Mouse (Mus musculus) intestine, embryonic 14.5 days (tissue): Measurements from ENCODE around the gene Cpox. TPM values are rescaled to one million over a fixed set of nuclear protein-coding genes. Genes with fewer than 3 reads are reported as not detected.

ENCODE experiments used
- ATAC-seq: fragments of 200-750 bp; cut with Nextera tagmentation; replicated peaks from 2 replicates; pipeline ENCODE4 v1.8.0; 2017; ENCODE audit warnings: low read depth, moderate number of reproducible peaks, moderate TSS enrichment, moderate library complexity; ENCODE audit not compliant: low FRiP score, low TSS enrichment
- DNase-seq: peaks from one replicate; pipeline ENCODE4 v3.0.0-alpha.2; 2018; ENCODE audit warnings: low spot score
- H3K27ac ChIP-seq: fragments of 300-500 bp; sonication (generic); 2 replicates; pipeline ENCODE4 v1.5.1; 2014; ENCODE audit warnings: low read depth, mild to moderate bottlenecking, control low read depth
- H3K27me3 ChIP-seq: fragments of 300-500 bp; sonication (generic); replicated peaks from 2 replicates; pipeline ENCODE4 v1.6.1; 2014; ENCODE audit warnings: low read length, control low read depth; ENCODE audit not compliant: control insufficient read depth, insufficient read depth
- H3K36me3 ChIP-seq: fragments of 300-500 bp; sonication (generic); 2 replicates; pipeline ENCODE4 v1.6.1; 2014; ENCODE audit warnings: low read length, control low read depth; ENCODE audit not compliant: control insufficient read depth, insufficient read depth
- H3K4me1 ChIP-seq: fragments of 300-500 bp; sonication (generic); replicated peaks from 2 replicates; pipeline ENCODE4 v1.6.1; 2014; ENCODE audit warnings: low read length, control low read depth, mixed read lengths; ENCODE audit not compliant: control insufficient read depth, insufficient read depth
- H3K4me2 ChIP-seq: fragments of 300-500 bp; sonication (generic); 2 replicates; pipeline ENCODE4 v1.6.1; 2014; ENCODE audit warnings: low read length
- H3K4me3 ChIP-seq: fragments of 300-500 bp; sonication (generic); 2 replicates; pipeline ENCODE4 v1.5.1; 2014; ENCODE audit warnings: low read depth, low read length, control low read depth, mixed read lengths
- H3K9ac ChIP-seq: fragments of 300-500 bp; sonication (generic); 2 replicates; pipeline ENCODE4 v1.6.1; 2014; ENCODE audit warnings: mild to moderate bottlenecking, low read length
- H3K9me3 ChIP-seq: fragments of 300-500 bp; sonication (generic); 2 replicates; pipeline ENCODE4 v1.6.1; 2016; ENCODE audit warnings: low read length, control low read depth; ENCODE audit not compliant: control insufficient read depth
- WGBS: fragments of 180-500 bp; shearing (Covaris S2); extraction: QIAGEN DNeasy Blood & Tissue Kit; methylation state at CpG from one replicate; pipeline ENCODE4 v1.1.7; 2014; 5-methylcytosine and 5-hydroxymethylcytosine counted together
- polyA plus RNA-seq: library from polyadenylated mRNA; unstranded; fragments of >200 nt; fragmentation: Nextera tagmentation; extraction: Ambion mirVana; gene quantifications from 2 replicates; pipeline ENCODE4 v1.2.1, GENCODE M21; 2014

The Cpox gene
- polyA plus RNA-seq, result 29.5 and 32.4 TPM in 2 replicates

DNA sequence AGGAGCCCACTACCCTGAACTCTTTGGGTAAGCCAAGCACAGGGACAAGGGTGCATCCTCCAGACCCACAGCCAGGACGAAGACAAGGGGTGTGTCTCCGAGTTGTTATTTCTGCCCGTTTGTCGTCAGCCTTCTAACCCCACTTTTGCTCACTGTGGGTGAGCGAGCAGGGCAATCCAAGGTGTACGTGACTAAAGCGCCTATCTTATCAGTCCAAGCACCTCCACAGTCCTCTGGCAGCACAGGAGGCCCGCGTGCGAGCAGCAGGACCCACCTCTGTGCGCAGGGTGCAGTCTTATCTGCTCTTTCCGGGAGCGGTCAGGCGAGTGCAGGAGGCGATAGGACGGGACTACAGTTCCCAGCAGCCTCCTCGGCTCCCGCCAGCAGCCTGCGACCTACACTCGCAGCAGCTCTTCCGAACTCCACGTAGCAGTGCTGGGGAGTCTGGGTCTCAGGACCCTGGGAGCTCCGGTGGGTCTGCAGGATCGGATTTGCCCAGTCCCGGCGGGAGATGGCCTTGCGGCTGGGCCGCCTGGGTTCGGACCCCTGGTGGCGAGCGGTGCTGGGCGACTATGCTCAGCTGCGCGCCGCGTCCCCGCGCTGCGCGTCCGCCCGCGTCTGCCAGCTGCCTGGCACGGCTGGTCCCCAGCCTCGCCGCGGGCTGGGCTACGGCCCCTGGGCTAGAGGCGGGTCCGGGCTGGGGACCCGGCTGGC lies at the start of gene Cpox:
Gene Cpox, plus strand, starts transcription at position 376 of the 714 bp plus-strand sequence.
- Histone ChIP-seq H3K27ac (peak within 1 kb of the TSS; percentile 79), H3K27me3 (no peaks in the 10 kb centered on the region), H3K4me3 (peak within 1 kb of the TSS; percentile 88), H3K4me2 (peak within 1 kb of the TSS; percentile 74), H3K4me1 (peaks cover 7% of the 10 kb centered on the region), H3K9ac (peak within 1 kb of the TSS; percentile 76), H3K36me3 (peaks cover 21% of the 10 kb centered on the region), H3K9me3 (no peaks in the 10 kb centered on the region)
- under 1% methylated on average over 35 of the region's 51 CpGs for WGBS
- ATAC-seq (peak; percentile 98), DNase-seq (peak; percentile 91)

DNA sequence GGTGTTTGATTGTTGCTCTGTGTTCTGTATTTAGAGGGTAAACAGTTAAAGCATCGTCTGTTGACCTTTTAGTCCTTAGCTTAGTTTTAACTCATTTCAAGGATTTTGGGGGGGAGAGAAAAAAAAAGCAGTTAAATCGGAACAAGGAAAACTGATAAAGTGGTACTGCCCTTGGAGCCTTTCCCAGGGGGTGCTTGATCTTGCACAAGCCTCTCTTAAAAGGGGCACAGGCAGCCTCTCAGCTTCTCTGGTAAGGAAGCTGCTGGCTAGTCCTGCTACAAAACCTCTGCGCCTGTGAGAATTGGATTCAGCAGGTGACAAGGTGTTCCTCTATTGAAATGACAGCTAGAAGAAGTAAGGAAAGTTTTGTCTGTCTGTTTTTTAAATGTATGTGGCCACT lies 47.7 kb upstream of the Cpox start:
- no peaks in the 10 kb centered on the region for H3K4me1 ChIP-seq
- no peak overlapping the region for H3K27ac ChIP-seq
- no peak overlapping the region for H3K9ac ChIP-seq
- H3K27me3 ChIP-seq, result no peaks in the 10 kb centered on the region
- no peak overlapping the region for H3K4me2 ChIP-seq
- DNase-seq (no peak), ATAC-seq (no peak)
- WGBS, result 81% methylated on average over 3 of the region's 3 CpGs
- H3K36me3 ChIP-seq, result no peaks in the 10 kb centered on the region
- no peak overlapping the region for H3K4me3 ChIP-seq
- no peaks in the 10 kb centered on the region for H3K9me3 ChIP-seq

- Histone ChIP-seq H3K4me2 (no peak overlapping the region), H3K27me3 (no peaks in the 10 kb centered on the region), H3K36me3 (no peaks in the 10 kb centered on the region), H3K9ac (no peak overlapping the region), H3K27ac (no peak overlapping the region), H3K4me1 (no peaks in the 10 kb centered on the region), H3K9me3 (no peaks in the 10 kb centered on the region), H3K4me3 (no peak overlapping the region)
- DNase-seq, result no peak
- no peak for ATAC-seq
- WGBS, result 50% methylated on average over 4 of the region's 4 CpGs
Measured at GRCm38 (mm10) chr16:58623114-58623513, 47.0 kb upstream of the Cpox start.

GRCm38 (mm10) chr16:58623944-58624343 lies 46.1 kb upstream of the Cpox start:
- Histone ChIP-seq H3K4me1 (no peaks in the 10 kb centered on the region), H3K9me3 (no peaks in the 10 kb centered on the region), H3K27ac (no peak overlapping the region), H3K27me3 (no peaks in the 10 kb centered on the region), H3K4me2 (no peak overlapping the region), H3K9ac (no peak overlapping the region), H3K4me3 (no peak overlapping the region), H3K36me3 (no peaks in the 10 kb centered on the region)
- no peak for DNase-seq
- ATAC-seq, result no peak
- WGBS, result 94% methylated on average over 6 of the region's 6 CpGs

GRCm38 (mm10) chr16:58627597-58628335 lies 42.3 kb upstream of the Cpox start:
- Histone ChIP-seq H3K4me3 (no peak overlapping the region), H3K36me3 (no peaks in the 10 kb centered on the region), H3K4me1 (no peaks in the 10 kb centered on the region), H3K27ac (no peak overlapping the region), H3K4me2 (no peak overlapping the region), H3K9me3 (no peaks in the 10 kb centered on the region), H3K27me3 (no peaks in the 10 kb centered on the region), H3K9ac (no peak overlapping the region)
- 83% methylated on average over 4 of the region's 4 CpGs for WGBS
- DNase-seq, result no peak
- ATAC-seq, result no peak

DNA sequence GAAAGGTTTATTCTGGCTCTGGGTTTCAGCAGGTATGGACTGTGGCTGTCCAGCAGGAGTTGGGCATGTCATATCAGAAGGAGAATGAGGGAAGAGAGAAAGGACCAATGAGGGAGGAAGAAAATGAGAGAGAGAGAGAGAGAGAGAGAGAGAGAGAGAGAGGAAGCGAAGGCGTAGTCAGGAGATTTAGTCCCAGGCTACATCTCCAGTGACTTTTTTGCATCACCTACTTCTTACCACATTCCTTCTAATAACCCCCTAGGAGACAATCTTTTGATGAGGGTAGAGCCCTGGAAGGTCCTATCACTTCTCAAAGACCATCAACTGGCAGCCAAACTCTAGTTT lies 41.8 kb upstream of the Cpox start:
- H3K4me3 ChIP-seq, result no peak overlapping the region

GRCm38 (mm10) chr16:58628968-58629367 lies 41.1 kb upstream of the Cpox start:
- no peaks in the 10 kb centered on the region for H3K9me3 ChIP-seq
- ATAC-seq (no peak), DNase-seq (no peak)
- H3K4me3 ChIP-seq, result no peak overlapping the region
- H3K36me3 ChIP-seq, result no peaks in the 10 kb centered on the region
- no peak overlapping the region for H3K9ac ChIP-seq
- H3K27me3 ChIP-seq, result no peaks in the 10 kb centered on the region
- 90% methylated on average over 5 of the region's 5 CpGs for WGBS
- H3K4me1 ChIP-seq, result no peaks in the 10 kb centered on the region
- H3K27ac ChIP-seq, result no peak overlapping the region
- H3K4me2 ChIP-seq, result no peak overlapping the region

More for the DNA sequence above, 41.8 kb upstream of the Cpox start:
- DNase-seq, result no peak
- no peak overlapping the region for H3K27ac ChIP-seq
- H3K36me3 ChIP-seq, result no peaks in the 10 kb centered on the region
- H3K27me3 ChIP-seq, result no peaks in the 10 kb centered on the region
- H3K9ac ChIP-seq, result no peak overlapping the region
- no peak overlapping the region for H3K4me2 ChIP-seq
- no peak for ATAC-seq
- H3K4me1 ChIP-seq, result no peaks in the 10 kb centered on the region
- 91% methylated on average over 2 of the region's 2 CpGs for WGBS
- no peaks in the 10 kb centered on the region for H3K9me3 ChIP-seq

GRCm38 (mm10) chr16:58629736-58630135 lies 40.4 kb upstream of the Cpox start:
- 75% methylated on average over 2 of the region's 2 CpGs for WGBS
- Histone ChIP-seq H3K4me3 (no peak overlapping the region), H3K4me2 (no peak overlapping the region), H3K9me3 (no peaks in the 10 kb centered on the region), H3K9ac (no peak overlapping the region), H3K27me3 (no peaks in the 10 kb centered on the region), H3K4me1 (no peaks in the 10 kb centered on the region), H3K27ac (no peak overlapping the region), H3K36me3 (no peaks in the 10 kb centered on the region)
- no peak for ATAC-seq
- no peak for DNase-seq

DNA sequence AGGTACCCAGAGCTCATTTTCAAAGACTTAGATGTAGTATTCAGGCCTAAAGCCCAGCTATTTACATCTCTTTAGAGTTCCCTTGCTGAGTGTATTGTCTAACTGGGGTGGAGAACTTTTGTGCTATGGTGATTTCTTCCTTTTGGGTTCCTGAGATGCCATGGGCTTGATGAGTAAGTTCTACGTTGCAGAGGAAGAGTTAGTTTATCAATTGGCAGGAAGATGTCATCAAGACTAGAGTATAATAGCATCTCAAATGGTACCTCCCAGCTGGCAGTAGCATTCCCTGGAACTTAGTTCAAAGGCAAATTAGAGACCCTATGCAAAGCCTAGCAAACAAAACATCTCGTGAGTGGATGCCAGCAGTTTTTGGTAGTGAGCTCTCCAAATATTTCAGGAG lies 34.2 kb upstream of the Cpox start:
- H3K9ac ChIP-seq, result no peak overlapping the region
- no peak overlapping the region for H3K4me3 ChIP-seq
- no peak for DNase-seq
- ATAC-seq, result no peak
- no peaks in the 10 kb centered on the region for H3K36me3 ChIP-seq
- no peaks in the 10 kb centered on the region for H3K27me3 ChIP-seq
- no peak overlapping the region for H3K4me2 ChIP-seq
- 58% methylated on average over 2 of the region's 2 CpGs for WGBS
- H3K4me1 ChIP-seq, result no peaks in the 10 kb centered on the region
- no peaks in the 10 kb centered on the region for H3K9me3 ChIP-seq
- no peak overlapping the region for H3K27ac ChIP-seq
